Mouse (Mus musculus) neural tube, embryonic 15.5 days (tissue): ENCODE measurements around the gene Nmrk2. TPM values are rescaled to one million over a fixed set of nuclear protein-coding genes. Genes with fewer than 3 reads are reported as not detected.

Experiments used
- ATAC-seq: fragments of 200-750 bp; cut with Nextera tagmentation; 2 replicates; pipeline ENCODE4 v1.8.0; 2017; ENCODE audit warnings: mild to moderate bottlenecking, moderate TSS enrichment, moderate library complexity; ENCODE audit not compliant: low FRiP score
- H3K27ac ChIP-seq: fragments of 300-500 bp; sonication (generic); replicated peaks from 2 replicates; pipeline ENCODE4 v1.5.1; 2015; ENCODE audit warnings: mild to moderate bottlenecking, inconsistent platforms
- H3K27me3 ChIP-seq: fragments of 300-500 bp; sonication (generic); replicated peaks from 2 replicates; pipeline ENCODE4 v1.6.1; 2015; ENCODE audit warnings: inconsistent platforms
- H3K36me3 ChIP-seq: fragments of 300-500 bp; sonication (generic); 2 replicates; pipeline ENCODE4 v1.6.1; 2015; ENCODE audit warnings: inconsistent platforms
- H3K4me1 ChIP-seq: fragments of 300-500 bp; sonication (generic); 2 replicates; pipeline ENCODE4 v1.6.1; 2015; ENCODE audit warnings: inconsistent platforms
- H3K4me2 ChIP-seq: fragments of 300-500 bp; sonication (generic); 2 replicates; pipeline ENCODE4 v1.6.1; 2015; ENCODE audit warnings: inconsistent platforms, mild to moderate bottlenecking, moderate library complexity
- H3K4me3 ChIP-seq: fragments of 300-500 bp; sonication (generic); replicated peaks from 2 replicates; pipeline ENCODE4 v1.5.1; 2015; ENCODE audit warnings: mild to moderate bottlenecking, inconsistent platforms
- H3K9ac ChIP-seq: fragments of 300-500 bp; sonication (generic); replicated peaks from 2 replicates; pipeline ENCODE4 v1.6.1; 2015; ENCODE audit warnings: mild to moderate bottlenecking, inconsistent platforms
- H3K9me3 ChIP-seq: fragments of 300-500 bp; sonication (generic); replicated peaks from 2 replicates; pipeline ENCODE4 v1.6.1; 2016; ENCODE audit warnings: inconsistent platforms
- WGBS: fragments of 180-500 bp; shearing (Covaris S2); methylation state at CpG from one replicate; pipeline ENCODE4 v1.1.7; 2015; ENCODE audit warnings: mixed read lengths; 5-methylcytosine and 5-hydroxymethylcytosine counted together
- polyA plus RNA-seq: library from polyadenylated mRNA; unstranded; fragments of >200 nt; fragmentation: Nextera tagmentation; extraction: Ambion mirVana; gene quantifications from 2 replicates; pipeline ENCODE4 v1.2.1, GENCODE M21; 2015

The Nmrk2 gene
- polyA plus RNA-seq, result 0.17 and 0.26 TPM in 2 replicates

DNA sequence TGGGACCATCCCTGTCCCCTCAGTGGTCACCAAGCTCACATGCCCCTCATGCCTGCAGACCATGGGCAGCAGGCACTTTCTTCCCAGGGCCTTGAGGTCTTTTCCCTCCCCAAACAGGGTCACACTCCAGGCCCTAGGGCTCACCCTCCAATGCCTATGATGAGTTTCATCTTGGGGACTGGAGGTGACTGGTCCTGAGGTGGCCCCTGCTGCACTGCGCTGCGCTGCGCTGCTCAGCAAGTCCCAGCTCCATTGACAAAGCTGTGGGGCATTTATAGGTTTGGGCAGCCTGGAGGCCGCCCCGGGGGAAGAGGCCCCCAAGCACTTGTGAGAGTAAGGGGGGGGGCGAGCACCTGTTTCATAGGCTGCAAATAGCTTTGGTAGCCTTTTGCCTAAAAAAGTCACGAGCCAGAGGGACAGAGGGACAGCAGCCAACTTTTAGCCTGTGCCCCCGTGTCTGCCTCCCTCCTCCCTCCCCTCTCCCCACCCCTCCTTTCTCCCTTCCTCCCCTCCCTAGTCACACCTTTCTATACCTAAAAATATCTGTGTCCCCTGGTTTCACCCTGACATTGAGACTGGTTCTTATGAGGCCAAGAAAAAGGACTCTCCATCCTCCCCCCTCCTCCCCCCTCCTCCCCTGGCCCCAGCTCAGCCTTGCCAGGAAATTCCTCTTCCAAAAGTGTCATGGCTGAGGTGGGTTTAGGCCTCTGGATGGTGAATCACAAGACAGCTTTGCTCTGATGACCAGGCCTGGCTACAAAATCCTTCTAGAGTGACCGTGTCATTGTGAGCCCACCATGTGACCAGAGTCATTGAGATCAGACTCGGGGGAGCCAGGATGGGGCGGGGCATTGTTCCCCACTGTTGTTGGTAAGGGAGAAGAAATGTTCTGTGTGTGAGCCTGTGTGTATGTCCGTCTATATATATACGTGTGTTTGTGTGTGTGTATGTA is at the start of gene Nmrk2:
TSS of gene Nmrk2 (minus strand) at position 245 of the 952 bp plus-strand sequence.
- no peak for ATAC-seq
- H3K4me3 ChIP-seq, result no peak within 1 kb of the TSS
- H3K36me3 ChIP-seq, result peaks cover 9% of the 10 kb centered on the region
- H3K4me2 ChIP-seq, result no peak within 1 kb of the TSS
- H3K27ac ChIP-seq, result no peak within 1 kb of the TSS
- no peaks in the 10 kb centered on the region; the same call in 1 of the 2 replicates for H3K4me1 ChIP-seq
- peaks cover 4% of the 10 kb centered on the region; the same call in 1 of the 2 replicates for H3K27me3 ChIP-seq
- no peaks in the 10 kb centered on the region for H3K9me3 ChIP-seq
- 58% methylated on average over 13 of the region's 13 CpGs for WGBS
- H3K9ac ChIP-seq, result no peak within 1 kb of the TSS

DNA sequence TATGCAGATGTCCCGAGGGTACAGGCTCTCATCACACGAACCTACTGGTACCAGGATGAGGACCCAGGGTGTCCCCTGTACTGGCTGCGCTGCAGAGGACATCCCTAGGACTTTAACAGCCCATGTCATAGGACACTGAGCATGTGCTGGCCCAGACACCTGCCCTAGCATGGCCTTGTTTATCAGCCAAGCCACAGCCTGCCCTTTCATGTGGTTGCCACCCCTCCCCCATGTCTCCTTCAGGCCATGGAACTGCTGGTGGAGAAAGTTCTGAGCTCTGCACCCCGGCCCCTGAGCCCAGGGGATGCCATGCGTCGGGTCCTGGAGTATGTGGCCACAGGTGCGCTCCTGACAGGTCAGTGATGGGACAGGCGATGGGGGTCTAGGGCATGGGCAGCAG is 47.6 kb upstream of the Nmrk2 start:
- H3K4me1 ChIP-seq, result peaks cover 23% of the 10 kb centered on the region
- no peak overlapping the region for H3K4me3 ChIP-seq
- no peak for ATAC-seq
- H3K4me2 ChIP-seq, result no peak overlapping the region
- peaks cover 21% of the 10 kb centered on the region; the same call in 1 of the 2 replicates for H3K36me3 ChIP-seq
- 85% methylated on average over 8 of the region's 8 CpGs for WGBS
- H3K27me3 ChIP-seq, result peaks cover 13% of the 10 kb centered on the region
- no peak overlapping the region for H3K9ac ChIP-seq
- no peaks in the 10 kb centered on the region for H3K9me3 ChIP-seq
- no peak overlapping the region for H3K27ac ChIP-seq

- no peaks in the 10 kb centered on the region for H3K9me3 ChIP-seq
- H3K27ac ChIP-seq, result no peak overlapping the region
- peaks cover 23% of the 10 kb centered on the region; the same call in 1 of the 2 replicates for H3K36me3 ChIP-seq
- WGBS, result 93% methylated on average over 2 of the region's 2 CpGs
- no peak overlapping the region for H3K4me2 ChIP-seq
- ATAC-seq, result no peak
- H3K4me3 ChIP-seq, result no peak overlapping the region
- H3K9ac ChIP-seq, result no peak overlapping the region
- peaks cover 21% of the 10 kb centered on the region for H3K4me1 ChIP-seq
- peaks cover 13% of the 10 kb centered on the region for H3K27me3 ChIP-seq
These were observed 46.0 kb upstream of the Nmrk2 start for GRCm38 (mm10) chr10:81247804-81248203.

DNA sequence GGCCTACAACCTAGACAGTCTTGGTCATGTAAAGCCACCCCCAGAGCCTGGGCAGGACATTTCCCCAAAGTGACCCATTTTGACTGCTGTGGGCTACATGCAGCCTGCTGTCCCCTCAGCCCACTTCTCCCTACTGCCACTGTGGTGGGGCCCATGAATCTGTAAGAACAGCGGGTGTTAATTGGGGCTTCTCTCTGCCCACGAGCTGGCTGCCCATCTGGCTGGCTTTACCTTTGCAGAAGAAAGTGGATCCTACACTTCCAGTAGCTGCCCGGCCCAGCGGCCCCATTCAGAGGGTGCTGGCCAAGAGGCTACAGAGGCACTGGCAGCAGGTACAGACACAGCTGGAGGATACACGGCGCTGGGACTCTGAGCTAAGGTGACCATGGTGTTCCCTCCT is 43.3 kb upstream of the Nmrk2 start:
- peaks cover 8% of the 10 kb centered on the region for H3K4me1 ChIP-seq
- no peaks in the 10 kb centered on the region for H3K9me3 ChIP-seq
- H3K4me3 ChIP-seq, result no peak overlapping the region
- H3K9ac ChIP-seq, result no peak overlapping the region
- WGBS, result 85% methylated on average over 6 of the region's 6 CpGs
- no peak overlapping the region for H3K27ac ChIP-seq
- H3K36me3 ChIP-seq, result peaks cover 26% of the 10 kb centered on the region; the same call in 1 of the 2 replicates
- no peak for ATAC-seq
- H3K4me2 ChIP-seq, result no peak overlapping the region
- H3K27me3 ChIP-seq, result peaks cover 12% of the 10 kb centered on the region

DNA sequence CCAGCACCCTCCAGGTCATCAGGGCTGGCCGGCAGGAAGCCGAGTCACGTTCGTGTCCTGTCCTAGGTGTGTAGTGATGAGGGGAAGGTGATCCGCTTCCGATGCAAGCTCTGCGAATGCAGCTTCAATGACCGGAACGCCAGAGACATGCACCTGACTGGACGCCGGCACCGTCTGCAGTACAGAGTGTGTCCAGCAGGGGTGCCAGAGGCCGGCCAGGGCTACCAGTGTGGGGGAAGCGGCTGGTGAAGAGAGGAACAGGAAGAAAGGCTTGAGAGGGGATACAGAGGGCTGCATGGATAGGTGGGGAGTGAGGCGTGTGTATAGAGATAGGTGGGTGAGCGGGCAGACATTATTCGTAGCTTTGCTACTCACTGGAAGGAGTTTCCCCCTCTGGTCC is 42.7 kb upstream of the Nmrk2 start:
- Histone ChIP-seq H3K27me3 (peaks cover 18% of the 10 kb centered on the region), H3K9ac (no peak overlapping the region), H3K36me3 (peaks cover 21% of the 10 kb centered on the region; the same call in 1 of the 2 replicates), H3K4me2 (no peak overlapping the region), H3K4me3 (no peak overlapping the region), H3K27ac (no peak overlapping the region), H3K9me3 (no peaks in the 10 kb centered on the region), H3K4me1 (peaks cover 12% of the 10 kb centered on the region)
- WGBS, result 11% methylated on average over 17 of the region's 17 CpGs
- ATAC-seq, result peak; percentile 51

- no peaks in the 10 kb centered on the region for H3K9me3 ChIP-seq
- ATAC-seq, result no peak
- H3K9ac ChIP-seq, result no peak overlapping the region
- H3K4me1 ChIP-seq, result peaks cover 12% of the 10 kb centered on the region
- no peak overlapping the region for H3K27ac ChIP-seq
- H3K4me3 ChIP-seq, result no peak overlapping the region
- H3K4me2 ChIP-seq, result no peak overlapping the region
- peaks cover 22% of the 10 kb centered on the region for H3K27me3 ChIP-seq
- H3K36me3 ChIP-seq, result peaks cover 20% of the 10 kb centered on the region; the same call in 1 of the 2 replicates
- WGBS, result 79% methylated on average over 4 of the region's 4 CpGs
These were observed 42.3 kb upstream of the Nmrk2 start for GRCm38 (mm10) chr10:81244146-81244545.

- ATAC-seq, result no peak
- H3K9ac ChIP-seq, result no peak overlapping the region
- 92% methylated on average over 16 of the region's 16 CpGs for WGBS
- peaks cover 30% of the 10 kb centered on the region for H3K27me3 ChIP-seq
- no peak overlapping the region for H3K4me3 ChIP-seq
- H3K27ac ChIP-seq, result no peak overlapping the region
- H3K4me2 ChIP-seq, result no peak overlapping the region
- H3K36me3 ChIP-seq, result peaks cover 5% of the 10 kb centered on the region; the same call in 1 of the 2 replicates
- H3K9me3 ChIP-seq, result no peaks in the 10 kb centered on the region
- H3K4me1 ChIP-seq, result peaks cover 12% of the 10 kb centered on the region
These were observed 40.2 kb upstream of the Nmrk2 start for GRCm38 (mm10) chr10:81242021-81242420.

DNA sequence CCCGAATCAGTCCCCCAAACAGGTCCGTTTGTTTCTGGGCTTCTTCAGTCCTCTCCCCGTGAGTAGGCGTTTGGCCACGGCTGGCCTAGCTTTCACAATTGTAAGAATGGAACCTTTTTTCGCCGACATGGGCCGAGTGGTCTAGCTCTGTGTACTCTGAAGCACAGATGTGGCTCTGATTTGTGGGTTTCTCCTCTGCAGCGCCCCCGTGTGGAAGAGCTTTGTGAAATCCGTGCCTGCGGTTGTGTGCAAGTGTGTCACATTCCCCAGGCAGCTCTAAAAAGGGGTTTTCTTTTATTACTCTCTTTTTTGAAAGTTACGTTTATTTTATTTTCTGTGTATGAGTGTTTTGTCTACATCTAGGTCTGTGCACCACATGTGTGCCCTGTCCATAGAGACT is 39.0 kb upstream of the Nmrk2 start:
- no peak overlapping the region for H3K9ac ChIP-seq
- no peak overlapping the region for H3K27ac ChIP-seq
- H3K4me2 ChIP-seq, result no peak overlapping the region
- H3K9me3 ChIP-seq, result no peaks in the 10 kb centered on the region
- no peak for ATAC-seq
- H3K36me3 ChIP-seq, result 0 out of 2 replicates have a peak, but pooled peaks cover 5% of the 10 kb centered on the region
- H3K27me3 ChIP-seq, result peaks cover 30% of the 10 kb centered on the region
- H3K4me1 ChIP-seq, result peaks cover 12% of the 10 kb centered on the region
- no peak overlapping the region for H3K4me3 ChIP-seq
- WGBS, result 21% methylated on average over 13 of the region's 13 CpGs

DNA sequence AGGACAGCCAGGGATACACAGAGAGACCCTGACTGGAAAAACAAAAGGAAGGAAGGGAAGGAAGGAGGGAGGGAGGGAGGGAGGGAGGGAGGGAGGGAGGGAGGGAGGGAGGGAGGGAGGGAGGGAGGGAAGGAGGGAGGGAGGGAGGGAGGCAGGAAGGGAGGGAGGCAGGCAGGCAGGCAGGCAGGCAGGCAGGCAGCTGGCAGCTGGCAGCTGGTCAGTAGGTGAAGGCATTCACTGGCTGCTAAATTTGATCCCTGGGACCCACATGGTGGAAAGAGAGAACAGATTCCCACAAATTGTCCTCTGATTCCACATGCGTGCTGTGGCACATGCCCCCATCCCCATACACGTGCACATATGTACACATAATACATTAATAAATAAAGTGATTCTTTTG is 36.8 kb upstream of the Nmrk2 start:
- ATAC-seq, result no peak
- Histone ChIP-seq H3K27ac (no peak overlapping the region), H3K9ac (no peak overlapping the region), H3K4me3 (no peak overlapping the region), H3K4me2 (no peak overlapping the region), H3K4me1 (peaks cover 11% of the 10 kb centered on the region), H3K36me3 (0 out of 2 replicates have a peak, but pooled peaks cover 5% of the 10 kb centered on the region), H3K9me3 (no peaks in the 10 kb centered on the region), H3K27me3 (peaks cover 30% of the 10 kb centered on the region)
- 84% methylated on average over 2 of the region's 2 CpGs for WGBS

DNA sequence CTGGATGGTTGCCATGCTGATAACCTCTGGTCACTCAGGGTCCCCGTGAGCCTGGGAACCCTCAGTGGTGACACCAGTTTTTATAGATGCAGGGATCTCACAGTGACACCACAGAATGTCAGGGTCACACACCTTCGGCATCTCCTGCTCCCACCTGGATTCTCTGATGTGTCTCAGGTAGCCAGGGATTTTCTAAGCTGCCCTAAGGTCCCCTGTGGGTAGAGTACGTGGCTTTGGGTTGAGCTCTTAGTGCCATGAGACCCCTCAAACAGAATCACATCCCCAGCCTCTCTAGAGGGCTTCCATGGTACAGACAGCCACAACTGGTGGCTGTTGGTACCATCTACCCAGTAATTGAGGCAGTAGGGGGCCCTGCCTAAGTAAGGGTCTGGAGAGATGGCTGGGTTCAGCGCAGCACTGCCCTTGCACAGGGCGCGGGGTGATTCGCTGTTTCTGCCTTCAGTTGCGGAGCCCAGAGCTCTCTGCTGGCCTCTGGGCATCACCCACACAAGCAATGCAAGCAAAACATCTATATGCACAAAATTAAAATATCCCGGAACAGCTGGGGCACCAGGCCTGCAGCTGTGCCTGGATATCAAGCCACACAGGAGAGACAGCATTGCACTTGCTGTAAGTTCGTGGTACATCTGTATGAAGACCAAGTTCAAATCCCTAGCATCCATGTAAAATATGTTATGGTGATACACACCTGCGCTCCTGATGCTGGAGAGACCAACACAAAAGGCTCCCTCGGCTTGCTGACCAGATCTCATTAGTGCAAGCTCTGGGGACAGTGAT is 34.8 kb upstream of the Nmrk2 start:
- 79% methylated on average over 12 of the region's 12 CpGs for WGBS
- no peak for ATAC-seq
- Histone ChIP-seq H3K4me1 (peaks cover 24% of the 10 kb centered on the region), H3K9me3 (no peaks in the 10 kb centered on the region), H3K4me2 (no peak overlapping the region), H3K27ac (no peak overlapping the region), H3K9ac (0 out of 2 replicates have a peak overlapping the region, but pooled peaks have one; percentile 15), H3K4me3 (no peak overlapping the region), H3K36me3 (no peaks in the 10 kb centered on the region), H3K27me3 (peaks cover 29% of the 10 kb centered on the region)

- 86% methylated on average over 6 of the region's 6 CpGs for WGBS
- H3K9me3 ChIP-seq, result no peaks in the 10 kb centered on the region
- no peaks in the 10 kb centered on the region for H3K36me3 ChIP-seq
- peak overlapping the region; percentile 77 for H3K4me2 ChIP-seq
- H3K27ac ChIP-seq, result no peak overlapping the region
- H3K27me3 ChIP-seq, result peaks cover 9% of the 10 kb centered on the region
- no peak for ATAC-seq
- no peak overlapping the region for H3K9ac ChIP-seq
- peaks cover 35% of the 10 kb centered on the region for H3K4me1 ChIP-seq
- H3K4me3 ChIP-seq, result peak overlapping the region; percentile 75
These were observed 32.4 kb upstream of the Nmrk2 start for GRCm38 (mm10) chr10:81234206-81234605.
